Mouse (Mus musculus) cerebellum, adult 9-11 months (tissue): ENCODE measurements around the gene Gm13102.
"Not testable (repeated sequence)": the region's sequence is repeated elsewhere in the genome, so short reads cannot be mapped to it uniquely, and the experiment has no call there.

ENCODE experiments used
- DNase-seq: peaks from one replicate; pipeline ENCODE4 v3.0.0; 2022

Gene Gm13102

DNA sequence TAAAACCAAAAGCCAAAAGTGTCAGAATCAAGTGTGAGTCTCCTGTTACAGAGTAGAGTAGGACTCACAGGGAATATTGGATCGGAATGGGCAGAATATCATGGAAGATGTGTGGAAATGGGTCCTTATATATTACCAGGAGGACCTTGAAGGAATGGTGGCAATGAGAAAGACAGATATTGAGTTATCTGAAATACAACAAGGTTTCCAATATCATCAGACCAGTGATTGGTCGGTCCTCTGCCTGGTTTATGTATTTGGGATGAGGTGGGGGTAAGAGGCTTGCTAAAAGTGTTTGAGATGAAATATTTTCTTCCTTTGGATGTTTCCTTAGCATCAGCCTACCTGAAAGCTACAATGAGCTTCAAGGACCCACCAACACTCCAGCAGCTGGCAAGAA, at the start of gene Gm13102:
Gm13102 (plus strand) TSS at position 301 of the 400 bp plus-strand sequence.
- not testable (repeated sequence) for DNase-seq

DNA sequence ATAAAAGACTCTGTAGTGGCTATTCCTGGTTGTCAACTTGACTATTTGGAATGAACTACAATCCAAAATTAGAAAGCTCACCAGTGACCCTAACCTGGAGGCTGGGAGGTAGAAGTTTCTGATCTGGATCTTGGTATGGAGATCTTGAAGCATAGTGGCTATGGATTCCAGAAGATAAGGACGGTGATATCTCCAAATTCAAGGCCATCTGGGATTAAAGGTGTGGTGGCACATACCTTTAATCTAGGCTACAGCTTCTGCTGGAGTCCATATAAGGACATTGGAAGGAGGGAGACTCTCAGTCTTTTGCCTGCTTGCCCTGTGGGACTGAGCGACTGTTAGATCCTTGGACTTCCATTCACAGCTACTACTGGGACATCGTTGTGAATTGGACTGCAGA, 47.4 kb upstream of the Gm13102 start, which contains the start of gene Pramel4:
Pramel4 (plus strand) TSS at position 301 of the 400 bp plus-strand sequence.
- not testable (repeated sequence) for DNase-seq
